Mouse (Mus musculus) G1E-ER4 (cell line): ENCODE results near the gene Tgds. TPM values are rescaled to one million over a fixed set of nuclear protein-coding genes. Genes with fewer than 3 reads are reported as not detected.

ENCODE experiments used
- GATA1 ChIP-seq: IDR thresholded peaks from one replicate; pipeline ENCODE4 v1.8.0; 2012; ENCODE audit warnings: low read length, inconsistent platforms
- polyA plus RNA-seq: library from polyadenylated mRNA; stranded (reverse); fragments of >175 nt; gene quantifications from 2 replicates; pipeline ENCODE4 v1.2.3, GENCODE M21; 2012

Gene Tgds
- polyA plus RNA-seq, 1 experiment, result 10.2 TPM

DNA sequence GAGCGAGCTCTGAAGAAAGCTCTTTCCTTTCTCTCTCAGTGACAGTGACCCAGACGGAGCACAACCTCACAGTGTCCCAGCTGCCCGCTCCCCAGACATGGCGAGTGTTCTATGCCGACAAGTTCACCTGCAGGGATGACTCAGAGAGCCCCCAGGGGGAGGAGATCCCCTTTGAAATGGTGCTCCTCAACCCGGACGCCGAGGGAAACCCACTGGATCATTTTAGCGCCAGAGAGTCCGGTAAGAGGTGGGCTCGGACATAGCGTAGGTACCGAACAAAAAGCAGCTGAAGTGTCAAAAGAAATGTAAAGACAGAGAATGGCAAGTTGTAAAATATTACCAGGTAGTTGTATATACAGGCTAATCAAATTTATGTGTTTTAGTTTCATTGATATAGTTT lies 15.5 kb upstream of the Tgds start:
- TF ChIP-seq GATA1, result no peak

DNA sequence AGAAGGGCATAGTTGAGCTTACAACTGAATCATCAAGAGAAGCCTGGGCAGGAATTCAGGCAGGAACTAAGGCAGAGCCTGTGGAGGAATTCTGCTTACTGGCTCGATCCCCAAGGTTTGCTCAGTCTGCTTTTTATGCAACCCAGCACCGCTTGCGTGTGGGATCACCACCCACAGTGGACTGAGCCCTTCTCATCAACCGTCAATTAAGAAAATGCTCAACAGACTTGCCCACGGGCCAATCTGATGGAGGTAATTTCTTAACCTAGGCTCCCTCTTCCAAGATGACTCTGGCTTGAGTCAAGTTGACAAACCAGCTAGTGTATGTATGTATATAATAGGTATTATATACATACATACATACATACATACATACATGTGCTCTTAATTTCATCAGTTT lies 9.7 kb upstream of the Tgds start:
- no peak for TF ChIP-seq GATA1

DNA sequence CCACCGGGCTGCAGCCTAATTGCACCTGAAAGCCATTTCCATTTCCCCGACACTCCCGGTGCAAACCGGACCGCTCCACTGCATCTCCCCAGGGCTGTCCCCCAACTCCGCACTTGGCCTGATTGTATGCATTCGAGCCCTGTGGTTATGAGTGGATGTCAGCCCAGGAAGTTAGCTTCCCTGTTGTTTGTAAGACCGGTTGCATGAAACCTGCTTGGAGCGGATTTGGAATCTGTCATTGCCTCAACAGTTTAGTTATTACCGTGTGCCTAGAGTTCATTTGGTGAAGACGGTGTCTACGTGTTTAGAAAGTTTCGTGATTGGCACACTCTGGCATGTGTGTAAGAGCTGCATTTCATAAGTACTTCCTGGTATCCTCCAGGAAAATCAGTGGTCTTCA lies 4.9 kb upstream of the Tgds start:
- TF ChIP-seq GATA1, result no peak

DNA sequence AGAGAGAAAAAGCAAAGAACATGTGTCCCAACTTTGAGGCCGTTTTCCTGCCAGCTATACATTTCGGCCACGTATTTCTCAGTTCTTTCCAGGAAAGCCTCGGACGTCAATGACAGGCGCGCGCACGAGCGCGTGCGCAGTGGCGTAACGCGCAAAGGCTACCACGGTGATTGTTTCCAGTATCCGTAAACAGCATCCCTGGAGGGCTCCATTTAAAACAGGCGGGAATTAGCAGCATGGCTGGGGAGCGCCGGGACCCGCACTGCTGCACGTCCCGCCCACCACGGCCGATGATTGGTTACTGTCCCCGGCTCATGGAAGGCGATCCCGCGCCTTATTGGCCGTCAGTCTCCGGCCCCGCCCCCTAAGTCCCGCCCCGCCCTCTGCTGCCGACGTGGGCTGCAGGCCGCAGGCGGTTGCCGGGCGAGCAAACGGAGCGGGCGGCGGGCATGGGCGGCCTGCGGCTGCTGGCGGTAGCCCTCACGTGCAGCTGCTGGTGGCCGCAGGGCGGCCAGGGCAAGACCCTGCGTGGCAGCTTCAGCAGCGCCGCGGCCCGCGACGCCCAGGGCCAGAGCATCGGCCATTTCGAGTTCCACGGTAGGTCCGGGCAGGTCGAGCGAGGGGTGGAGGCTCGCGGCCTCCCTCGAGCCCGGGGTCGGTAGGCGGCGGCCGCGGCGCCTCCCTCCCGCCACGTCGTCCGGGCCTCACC lies 4.3 kb upstream of the Tgds start, which contains the start of gene Gpr180:
Gene Gpr180, plus strand, starts transcription at position 415 of the 709 bp plus-strand sequence.
- no peak for TF ChIP-seq GATA1

DNA sequence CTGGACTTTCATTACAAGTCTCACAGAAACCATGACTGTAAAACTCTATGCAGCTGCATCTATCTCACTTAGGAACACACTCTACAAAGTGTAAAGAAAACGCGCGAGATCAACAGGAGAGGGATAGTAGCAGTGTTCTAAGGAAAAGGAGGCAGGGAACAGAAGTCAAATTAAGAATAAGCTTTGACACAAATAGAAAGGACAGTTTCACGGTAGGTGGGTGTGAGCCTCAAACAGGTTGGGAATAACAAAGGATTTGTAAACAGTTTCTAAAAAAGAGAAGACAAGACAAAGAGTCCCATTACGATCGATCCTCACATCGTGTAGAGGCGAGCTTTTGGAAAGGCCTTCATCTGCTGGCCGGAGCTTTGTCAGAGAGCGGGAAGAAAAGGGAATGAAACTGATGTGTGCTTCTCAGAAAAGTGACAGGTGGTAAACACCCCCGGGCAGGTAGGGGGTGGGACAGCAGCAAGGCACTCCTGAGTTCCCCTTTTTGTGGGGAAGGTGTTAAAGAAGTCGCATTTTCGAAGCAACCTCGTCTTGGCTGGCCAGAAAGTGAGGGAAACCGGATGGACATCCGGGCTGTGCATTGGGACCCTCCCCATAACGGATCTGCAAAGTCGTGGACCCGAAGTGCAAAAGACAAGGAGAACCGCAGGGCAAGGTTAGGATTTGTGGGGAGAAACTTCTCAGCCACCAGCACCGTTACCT lies 469 bp downstream of the Tgds start:
- TF ChIP-seq GATA1, result no peak

DNA sequence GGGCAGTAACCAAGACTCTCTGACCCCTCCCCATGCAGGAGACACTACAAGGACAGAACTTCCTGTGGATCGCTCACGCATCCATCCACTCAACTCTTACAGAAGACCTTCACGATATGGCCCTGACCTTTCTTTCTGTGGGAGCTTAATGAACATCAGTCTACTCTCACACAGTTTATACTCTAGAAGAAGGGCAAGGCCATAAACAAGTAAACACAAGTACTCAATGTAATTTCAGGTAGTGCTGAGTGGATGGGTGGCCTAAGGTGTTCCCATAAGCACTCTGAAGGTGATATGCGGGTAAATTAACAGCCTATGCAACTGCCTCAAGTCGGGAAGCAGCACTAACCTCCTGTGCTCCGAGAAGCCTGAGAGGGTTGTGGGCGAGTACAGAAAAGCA lies 1.1 kb downstream of the Tgds start:
- no peak for TF ChIP-seq GATA1

DNA sequence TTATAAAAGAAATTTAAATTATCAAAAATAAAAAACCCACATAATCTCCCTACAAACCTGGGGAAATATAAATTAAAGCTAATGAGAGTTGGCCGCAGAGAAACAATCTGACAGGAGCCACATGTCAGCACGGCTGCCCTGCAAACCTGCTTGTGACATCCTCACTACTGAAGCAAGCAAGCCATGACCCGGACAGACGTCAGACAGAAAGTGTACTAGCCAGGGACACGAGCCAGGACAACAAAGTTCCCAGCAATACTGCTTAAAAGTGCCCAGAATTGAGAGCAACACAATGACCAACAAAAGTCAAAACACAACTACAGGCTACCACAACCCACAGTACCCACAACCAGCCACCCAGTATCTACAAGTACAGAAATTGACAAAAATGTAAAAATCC lies 6.3 kb downstream of the Tgds start:
- no peak for TF ChIP-seq GATA1

DNA sequence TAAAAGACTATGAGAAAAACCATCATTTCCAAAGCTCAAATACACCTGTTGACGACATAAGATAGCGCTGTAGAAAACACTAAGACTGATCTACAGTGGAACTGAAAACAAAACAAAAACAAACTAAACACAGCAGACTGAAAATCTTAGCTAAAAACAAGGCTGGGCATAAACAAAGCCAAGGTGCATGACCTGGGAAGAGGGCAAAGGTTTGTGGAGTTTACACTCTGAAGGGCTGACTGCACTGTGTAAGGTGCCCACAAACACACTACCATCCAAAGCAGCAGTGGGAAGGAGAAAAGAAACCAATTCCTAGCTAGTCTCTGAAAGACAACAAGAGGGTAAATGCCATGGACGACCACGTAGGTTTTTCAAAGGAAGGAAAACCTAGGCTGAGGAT lies 7.8 kb downstream of the Tgds start:
- no peak for TF ChIP-seq GATA1

DNA sequence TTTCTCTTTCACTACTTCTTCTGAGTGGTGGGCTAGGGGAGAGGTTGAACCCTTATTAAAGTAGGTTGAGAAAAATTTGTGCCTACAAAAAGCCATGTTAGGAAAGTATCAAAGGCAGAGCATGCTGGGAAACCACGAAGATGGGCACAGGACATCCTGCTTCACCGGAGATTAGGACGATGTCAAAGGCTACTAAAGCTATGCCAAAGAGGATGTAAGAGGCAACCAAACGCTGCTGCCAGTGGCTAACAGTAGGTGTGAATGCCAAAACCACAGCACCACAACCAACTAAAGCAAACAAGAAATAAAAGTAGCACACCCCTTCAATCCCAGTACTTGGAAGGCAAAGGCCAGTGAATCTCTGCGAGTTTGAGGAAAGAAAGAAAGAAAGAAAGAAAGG lies 8.4 kb downstream of the Tgds start:
- TF ChIP-seq GATA1, result no peak

DNA sequence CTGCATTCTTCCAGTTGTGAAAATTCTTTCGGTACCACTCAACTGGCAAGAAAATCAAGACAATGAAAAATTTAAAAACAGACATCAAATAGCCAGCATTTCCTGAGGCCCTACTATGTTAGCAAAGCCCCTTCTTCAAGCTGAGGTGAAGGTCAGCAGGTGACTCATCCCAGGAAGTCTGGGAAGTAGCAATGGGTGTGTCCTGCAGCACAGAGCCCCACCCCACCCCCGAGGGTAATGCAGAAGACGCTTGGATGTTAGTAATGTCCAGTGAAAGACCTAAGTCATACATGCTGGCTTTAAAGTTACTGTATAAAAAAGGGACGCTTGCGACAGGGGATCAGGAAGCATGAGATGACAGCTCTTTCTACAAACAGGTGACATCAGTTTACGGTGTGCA lies 19.4 kb downstream of the Tgds start:
- no peak for TF ChIP-seq GATA1

DNA sequence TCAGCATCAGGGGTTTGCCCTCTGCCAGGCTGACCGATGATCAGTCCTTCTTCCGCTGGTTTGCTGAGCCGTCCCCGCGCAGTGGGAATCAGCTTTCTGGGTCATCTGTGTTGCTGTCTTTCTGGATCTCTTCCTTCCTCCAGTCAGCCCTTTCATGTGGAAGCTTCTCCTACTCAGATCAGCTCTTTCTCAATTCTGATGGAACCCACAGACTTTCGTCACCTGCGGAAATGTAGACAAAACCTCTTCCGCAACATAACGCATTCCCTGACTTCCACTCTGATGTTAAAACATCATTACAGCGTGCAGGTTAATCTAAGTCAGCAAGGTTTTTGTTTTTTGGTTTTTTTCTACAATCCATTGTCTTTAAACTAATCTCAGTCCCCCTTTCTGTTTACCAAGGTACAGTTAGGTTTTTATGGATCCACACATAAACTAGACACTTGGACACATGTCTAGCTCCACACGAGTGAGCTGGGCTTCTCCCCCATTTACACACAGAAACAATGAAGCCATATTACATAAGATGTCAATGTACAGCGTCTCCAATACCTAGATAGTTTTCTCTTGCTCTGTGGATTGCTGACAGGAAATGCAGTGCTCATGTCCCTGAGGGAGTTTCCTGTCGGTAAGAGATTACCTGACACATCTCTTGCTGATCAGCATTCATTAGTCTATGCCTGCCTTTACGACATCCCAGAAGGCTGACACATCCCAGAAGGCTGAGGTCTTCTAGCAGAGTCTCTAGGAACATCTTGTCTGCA lies 31.1 kb downstream of the Tgds start:
- TF ChIP-seq GATA1, result no peak

DNA sequence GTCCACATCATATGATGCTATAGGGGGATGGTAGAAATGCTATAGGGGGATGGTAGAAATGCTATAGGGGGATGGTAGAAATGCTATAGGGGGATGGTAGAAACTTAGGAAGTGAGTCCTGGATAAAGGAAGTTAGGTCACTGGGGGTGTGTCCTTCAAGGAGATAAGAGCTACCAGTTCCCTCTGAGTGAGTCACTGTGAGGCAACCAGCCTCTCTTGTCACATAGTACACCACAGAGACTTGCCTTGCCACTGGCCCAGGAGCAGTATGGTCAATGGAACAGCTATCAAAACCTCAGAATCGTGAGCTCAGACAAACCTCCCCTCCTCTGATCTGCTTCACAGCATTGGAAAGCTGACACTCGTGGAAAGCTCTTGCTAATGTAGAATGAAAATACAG lies 34.3 kb downstream of the Tgds start:
- no peak for TF ChIP-seq GATA1

DNA sequence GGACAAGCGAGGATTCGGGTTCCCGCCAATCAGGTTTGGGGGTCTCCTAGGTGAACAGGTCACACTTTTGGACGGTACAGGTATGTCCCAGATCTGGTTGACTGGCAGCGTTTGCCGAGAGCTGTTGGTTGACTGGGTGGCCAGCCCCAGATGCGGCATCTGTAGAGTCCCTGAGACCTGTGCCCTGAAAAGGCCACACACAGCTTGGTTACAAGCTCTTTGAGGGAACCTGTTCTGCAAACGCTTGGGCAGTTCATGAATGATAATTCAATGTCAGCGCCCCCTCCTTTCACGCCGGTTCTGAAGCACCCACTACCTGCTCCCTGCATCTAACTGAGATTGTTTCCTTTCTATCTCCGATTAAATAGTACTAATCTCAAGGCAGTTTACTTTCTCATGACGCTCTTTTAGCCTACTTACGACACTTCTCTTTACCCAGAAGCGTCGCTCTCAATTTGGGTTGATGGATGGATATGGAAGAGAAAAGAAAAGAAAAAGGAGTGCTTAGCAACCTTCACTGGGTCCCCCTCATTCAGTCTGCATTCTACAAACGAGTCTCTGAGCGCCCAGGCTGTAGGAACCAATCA lies 42.7 kb downstream of the Tgds start:
- TF ChIP-seq GATA1, result no peak

DNA sequence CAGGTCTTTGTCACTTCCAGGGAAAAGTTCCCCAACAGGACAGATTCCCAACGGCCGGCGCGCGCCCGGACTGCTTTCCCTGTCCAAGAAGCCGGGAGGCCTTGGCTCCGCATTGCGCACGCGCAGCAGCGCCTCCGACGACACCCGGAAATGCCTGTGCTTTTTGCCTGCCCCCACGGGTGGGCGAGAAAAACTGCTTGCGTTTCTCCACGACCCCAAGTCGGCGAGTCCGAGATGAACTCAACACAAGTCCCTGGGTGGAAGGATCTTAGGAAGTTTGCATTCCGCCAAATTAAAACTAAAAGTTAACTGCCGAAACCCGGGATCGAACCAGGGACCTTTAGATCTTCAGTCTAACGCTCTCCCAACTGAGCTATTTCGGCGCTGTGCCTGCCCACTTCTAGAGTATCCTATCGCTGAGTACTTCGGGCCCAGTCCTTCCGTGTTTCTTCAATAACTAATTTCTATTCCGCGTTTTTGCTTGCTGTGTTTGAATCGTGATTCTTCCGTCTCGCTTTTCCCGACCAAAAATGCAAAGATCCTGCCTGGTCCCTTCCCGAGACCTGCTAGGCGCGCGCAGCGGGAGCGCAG lies 43.2 kb downstream of the Tgds start:
- TF ChIP-seq GATA1, result no peak

DNA sequence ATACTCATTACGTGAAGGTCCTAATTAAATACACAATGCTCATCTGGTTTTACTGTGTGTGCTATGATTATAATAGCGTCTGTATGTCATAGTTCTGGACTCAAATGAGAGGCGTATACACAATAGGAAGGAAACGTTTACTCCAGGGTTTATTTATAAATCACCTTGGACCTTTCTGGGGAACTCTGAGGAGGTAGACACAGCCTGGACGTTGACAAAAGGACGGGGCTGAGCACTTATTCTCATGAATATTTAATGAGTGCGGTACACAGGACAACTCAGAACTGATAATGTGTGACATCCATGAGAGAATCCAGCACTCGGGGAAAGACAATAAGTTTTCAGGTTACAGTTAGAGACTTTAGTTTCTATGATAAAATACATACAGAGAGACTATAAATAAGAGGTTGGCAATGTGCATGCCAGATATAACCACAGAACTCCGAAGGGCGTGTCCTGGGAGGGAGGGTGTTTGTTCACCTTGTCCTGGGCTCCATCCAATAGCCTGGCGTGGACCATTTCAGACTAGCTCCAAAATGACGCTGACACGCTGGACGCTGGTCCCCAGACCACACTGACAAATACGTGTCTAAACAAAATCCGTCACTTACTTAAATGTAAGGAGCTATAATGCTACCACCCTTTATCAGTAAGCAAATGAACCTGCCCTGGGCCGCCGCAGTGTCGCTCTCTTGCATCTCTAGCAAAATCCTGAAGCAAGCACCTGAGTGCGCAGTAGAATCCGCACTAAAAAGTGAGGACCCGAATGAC lies 43.9 kb downstream of the Tgds start:
- TF ChIP-seq GATA1, result no peak
